Mouse (Mus musculus): ENCODE data around the gene Cdk2ap2.
A peak's percentile ranks its signal among the peaks of the same experiment; 100 is the strongest.
"Not testable (repeated sequence)": the region's sequence is repeated elsewhere in the genome, so short reads cannot be mapped to it uniquely, and the experiment has no call there.

The Cdk2ap2 gene

GRCm38 (mm10) chr19:4118350-4118749, 21.4 kb downstream of the Cdk2ap2 start:
- DNase-seq, result no peak

GRCm38 (mm10) chr19:4119716-4120487, 22.9 kb downstream of the Cdk2ap2 start:
- DNase-seq, result no peak

DNA sequence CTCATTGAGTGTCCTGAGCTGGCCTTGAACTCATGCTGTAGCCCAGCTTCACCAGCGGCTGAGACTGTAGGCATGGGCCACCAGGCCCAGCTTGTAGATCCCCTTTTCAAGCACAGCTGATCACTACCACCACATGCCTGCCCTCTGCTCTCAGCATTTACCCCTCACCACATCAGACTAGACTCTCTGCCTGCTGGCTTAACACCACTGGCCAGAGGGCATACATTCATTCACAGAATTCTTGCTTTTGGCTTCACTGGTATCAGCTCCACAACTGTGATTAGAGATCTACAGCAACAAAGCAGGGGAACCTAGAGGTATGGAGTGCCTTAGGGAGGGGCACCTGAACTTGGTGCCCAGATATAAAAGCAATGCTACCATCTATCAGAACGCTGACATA, 23.5 kb downstream of the Cdk2ap2 start:
- no peak for DNase-seq

GRCm38 (mm10) chr19:4121097-4121805, 24.3 kb downstream of the Cdk2ap2 start:
- DNase-seq, result peak; percentile 99

- DNase-seq, result not testable (repeated sequence)
These were observed 24.9 kb downstream of the Cdk2ap2 start for GRCm38 (mm10) chr19:4121896-4122295.

DNA sequence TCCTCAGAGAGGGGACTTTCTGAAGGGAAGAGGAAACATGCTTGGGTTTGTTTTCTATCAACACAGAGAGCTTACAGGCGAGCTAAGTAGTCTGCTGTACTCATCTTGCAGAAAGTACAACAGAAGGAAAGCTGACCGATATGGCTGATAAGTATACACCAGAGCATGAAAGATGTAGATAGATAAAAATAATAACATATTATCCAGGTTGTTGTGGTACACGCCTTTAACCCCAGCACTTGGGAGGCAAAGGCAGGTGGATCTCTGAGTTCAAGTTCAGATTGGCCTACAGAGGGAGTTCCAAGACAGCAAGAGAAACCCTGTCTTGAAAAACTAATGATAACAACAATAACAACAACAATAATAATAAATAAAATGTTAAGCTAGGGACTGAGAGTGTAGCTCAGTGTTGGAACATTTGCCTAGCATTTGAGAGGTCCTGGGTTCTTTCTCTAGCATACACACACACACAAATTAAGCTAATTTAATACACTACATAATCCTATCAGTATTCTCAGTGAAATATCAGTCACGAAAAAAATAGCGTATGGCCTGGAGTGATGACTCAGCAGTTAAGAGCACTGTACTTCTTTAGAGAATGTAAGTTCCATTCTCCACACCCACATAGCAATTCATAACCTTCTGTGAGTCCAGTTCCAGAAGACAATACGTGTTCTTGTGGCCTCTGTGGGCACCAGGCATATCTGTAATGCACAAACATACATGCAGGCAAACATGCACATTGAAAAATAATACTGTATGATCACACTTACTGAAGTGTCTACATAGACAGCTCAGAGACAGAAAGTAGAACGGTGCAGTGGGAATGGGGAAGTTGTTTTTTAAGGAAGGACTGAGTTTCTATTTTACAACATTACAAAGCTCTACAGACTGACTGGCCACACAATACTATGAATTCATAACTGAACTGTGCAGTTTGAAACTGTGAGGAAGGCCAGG, 25.7 kb downstream of the Cdk2ap2 start:
- DNase-seq, result no peak

DNA sequence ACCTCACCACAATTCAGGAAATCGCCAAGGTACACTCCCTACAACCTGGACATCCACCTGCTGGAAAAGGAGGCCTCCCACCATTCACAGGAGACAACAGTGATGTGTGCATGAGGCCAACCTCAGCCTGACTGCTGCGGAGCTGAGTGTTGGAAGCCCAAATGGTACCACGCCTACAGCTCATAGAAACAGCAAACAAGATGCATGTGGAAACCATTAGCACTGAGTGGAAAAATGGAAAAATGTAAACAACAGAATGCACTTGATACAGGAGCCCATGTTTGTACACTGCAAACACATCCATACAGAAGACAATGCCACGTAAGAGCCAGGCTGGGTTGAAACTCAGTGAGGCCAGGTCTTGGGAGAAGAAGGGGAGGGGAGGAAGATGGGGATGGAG, 27.4 kb downstream of the Cdk2ap2 start:
- no peak for DNase-seq

DNA sequence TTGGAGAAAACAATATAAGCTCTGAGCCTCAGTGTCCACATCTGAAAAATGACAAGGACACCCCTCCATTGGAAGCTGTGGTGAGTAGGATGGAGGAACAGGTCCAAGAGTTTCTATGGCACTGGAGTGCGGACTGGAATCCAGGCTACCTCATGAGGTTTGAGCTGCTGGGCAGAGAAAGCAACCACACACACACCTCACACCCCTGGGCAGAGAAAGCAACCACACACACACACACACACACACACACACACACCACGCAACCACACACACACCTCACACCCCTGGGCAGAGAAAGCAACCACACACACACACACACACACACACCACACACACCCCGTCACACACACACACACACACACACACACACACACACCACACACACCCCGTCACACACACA, 28.3 kb downstream of the Cdk2ap2 start:
- DNase-seq, result not testable (repeated sequence)

DNA sequence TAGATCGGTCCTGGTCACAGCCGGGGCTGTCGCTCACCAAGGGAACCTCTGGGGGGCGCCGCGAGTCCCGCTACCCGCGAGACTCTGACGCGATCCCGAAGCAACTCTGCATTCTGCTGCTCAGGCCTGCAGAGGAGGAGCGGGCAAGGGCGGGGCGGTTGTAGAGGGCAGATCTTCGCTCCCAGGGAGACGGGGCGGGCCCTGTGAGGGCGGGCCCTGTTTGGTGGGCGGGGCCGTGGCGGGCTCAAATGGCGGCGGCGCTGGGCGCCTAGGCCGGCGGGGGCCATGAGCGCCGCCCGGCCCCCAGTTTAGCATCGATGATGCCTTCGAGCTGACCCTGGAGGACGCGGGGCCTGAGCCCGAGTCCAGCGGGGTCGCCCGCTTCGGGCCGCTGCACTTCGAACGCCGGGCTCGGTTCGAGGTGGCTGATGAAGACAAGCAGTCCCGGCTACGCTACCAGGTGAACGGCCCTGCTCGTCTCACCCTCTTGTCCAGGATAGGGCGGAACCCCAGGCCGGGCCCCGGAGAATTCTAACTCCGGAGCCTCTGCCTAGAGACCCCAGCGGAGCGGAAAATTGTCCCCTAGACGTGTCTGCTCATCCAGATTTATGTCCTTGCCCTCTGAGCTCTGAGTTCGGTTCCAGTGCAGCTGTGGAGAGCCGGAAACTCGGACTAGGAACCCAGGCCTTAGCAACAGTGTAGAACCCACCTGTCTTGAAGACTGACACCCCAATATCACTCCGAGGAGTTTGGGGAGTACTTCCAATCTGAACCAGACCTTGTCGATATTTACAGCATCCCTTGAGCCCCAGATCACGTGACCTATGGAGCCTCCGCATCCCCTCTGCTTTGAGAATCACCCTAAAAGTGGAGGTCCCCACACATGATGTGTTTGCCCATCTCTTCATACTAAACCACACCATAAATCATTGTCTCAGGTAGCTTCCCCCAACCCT, 29.0 kb downstream of the Cdk2ap2 start, which contains the start of gene Aip:
Gene Aip (minus strand): TSS at position 118 of the 956 bp plus-strand sequence.
- DNase-seq, result peak; percentile 98 to 99

- DNase-seq, result peak; percentile 36 to 45
These were observed 29.9 kb downstream of the Cdk2ap2 start for GRCm38 (mm10) chr19:4126759-4127495.

- DNase-seq, result peak in 1 of 2 experiments; percentile 22
These were observed 32.5 kb downstream of the Cdk2ap2 start for GRCm38 (mm10) chr19:4129462-4129861.

- DNase-seq, result no peak
These were observed 33.1 kb downstream of the Cdk2ap2 start for GRCm38 (mm10) chr19:4130106-4130505.

DNA sequence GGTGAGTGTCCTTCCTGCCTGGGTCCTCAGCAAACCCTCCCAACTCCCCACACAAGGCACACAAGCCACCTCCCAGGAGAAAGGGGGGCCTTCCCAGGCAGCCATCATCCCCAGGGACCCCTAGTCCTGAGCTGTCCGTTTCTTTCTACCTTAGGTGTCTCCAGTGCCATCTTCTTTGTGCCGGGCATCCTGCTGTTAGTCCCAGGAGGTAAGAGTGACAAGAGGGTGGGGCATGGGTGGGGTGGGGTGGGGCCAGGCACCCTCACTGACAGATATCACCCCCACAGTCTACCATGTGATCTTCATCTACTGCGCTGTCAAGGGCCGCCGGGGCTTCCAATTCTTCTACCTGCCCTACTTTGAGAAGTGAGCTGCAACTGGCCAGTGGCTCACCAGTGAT, 34.1 kb downstream of the Cdk2ap2 start:
- DNase-seq, result no peak

GRCm38 (mm10) chr19:4131768-4132167, 34.8 kb downstream of the Cdk2ap2 start:
- DNase-seq, result peak in 1 of 2 experiments; percentile 21

- peak in 1 of 2 experiments; percentile 27 for DNase-seq
These were observed 37.4 kb downstream of the Cdk2ap2 start for GRCm38 (mm10) chr19:4134354-4134753.

DNA sequence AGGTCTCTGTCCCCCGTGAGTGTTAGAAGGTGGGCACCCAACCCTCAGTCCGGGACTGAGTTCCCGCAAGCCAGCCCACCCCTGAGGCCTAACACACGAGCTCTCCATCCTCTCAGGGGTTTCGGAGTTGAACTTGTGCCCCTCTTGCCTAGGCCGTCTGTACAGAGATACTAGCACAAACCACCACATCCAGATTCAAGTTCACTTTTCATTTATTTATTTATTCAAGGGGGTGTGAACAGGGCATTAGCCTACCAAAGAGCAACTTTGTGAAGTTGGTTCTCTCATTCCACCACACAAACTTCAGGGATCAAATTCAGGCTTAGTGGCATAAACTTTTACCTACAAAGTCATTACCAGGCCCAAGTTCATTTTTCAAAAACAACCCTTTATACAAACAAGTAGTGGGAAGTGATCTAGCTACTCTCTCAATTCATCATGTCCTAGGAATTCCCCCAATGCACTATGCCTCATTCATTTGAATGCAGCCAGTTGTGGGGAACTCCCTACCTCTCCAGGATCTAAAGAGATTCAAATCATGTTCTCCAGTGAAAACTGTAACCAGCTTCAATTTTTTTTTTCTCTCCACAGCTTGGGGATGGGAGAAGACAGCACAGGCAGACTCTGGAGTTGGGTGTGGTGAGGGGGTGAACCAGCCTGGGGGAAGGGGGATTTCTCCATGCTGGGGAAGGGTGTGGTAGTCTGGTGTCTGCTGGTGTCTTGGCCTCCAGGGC, 38.4 kb downstream of the Cdk2ap2 start:
- DNase-seq, result not testable (repeated sequence)

DNA sequence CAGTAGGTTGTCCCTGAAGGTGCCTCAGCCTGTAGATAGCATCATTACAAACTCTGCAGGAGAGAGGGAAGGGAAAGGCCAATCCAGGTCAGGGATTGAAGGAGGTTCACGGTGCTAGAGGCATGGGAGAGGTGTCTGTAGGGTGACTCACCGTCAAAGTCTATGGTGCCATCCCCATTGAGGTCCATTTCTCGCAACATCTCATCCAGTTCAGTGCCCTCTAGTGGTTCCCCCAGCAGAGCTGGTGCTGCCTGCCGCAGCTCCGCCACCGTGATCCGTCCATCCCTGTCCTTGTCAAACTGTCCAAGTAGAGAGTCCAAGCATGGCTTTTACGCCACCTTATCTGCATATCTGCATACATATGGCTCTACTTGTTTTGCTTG, 39.0 kb downstream of the Cdk2ap2 start:
- peak in 1 of 2 experiments; percentile 29 for DNase-seq

GRCm38 (mm10) chr19:4136463-4136862, 39.5 kb downstream of the Cdk2ap2 start:
- DNase-seq, result no peak

GRCm38 (mm10) chr19:4137913-4138312, 40.9 kb downstream of the Cdk2ap2 start:
- no peak for DNase-seq

DNA sequence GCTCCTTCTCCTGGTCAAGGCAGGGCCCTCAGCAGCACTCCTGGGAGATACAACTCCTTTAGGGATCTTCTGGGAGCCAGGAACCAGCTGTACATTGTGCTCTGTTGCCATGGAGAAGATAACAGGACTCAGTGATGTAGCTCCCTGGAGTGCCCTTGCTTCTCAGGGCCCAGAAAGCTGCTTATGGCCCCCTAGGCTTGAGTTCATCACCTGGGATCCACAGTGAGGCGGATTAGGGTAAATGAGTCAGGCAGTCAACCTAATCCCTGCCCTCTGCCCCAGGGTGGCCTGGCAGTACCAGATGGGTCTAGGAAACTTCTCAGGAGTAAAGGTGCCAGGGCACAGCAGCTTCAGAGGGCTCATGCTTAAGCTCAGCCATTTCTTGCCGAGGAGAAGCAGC, 42.5 kb downstream of the Cdk2ap2 start, which contains the start of gene Gpr152:
Gene Gpr152 (plus strand): TSS at position 342 of the 400 bp plus-strand sequence.
- no peak for DNase-seq

All from cerebellum, postnatal 25 days (tissue).